Mouse (Mus musculus): ENCODE data around the gene Sbp. TPM values are rescaled to one million over a fixed set of nuclear protein-coding genes. Genes with fewer than 3 reads are reported as not detected.

Gene Sbp
- total and polyA plus RNA-seq, 3 experiments: not detected

GRCm38 (mm10) chr17:23984989-23985388 is 43.5 kb downstream of the Sbp start:
- H3K4me1 ChIP-seq (ENCODE audit: control insufficient read depth in 1 of 2, insufficient read depth in 2 of 2): peaks cover 12 to 35% of the 10 kb centered on the region in 2 experiments
- H3K9me3 ChIP-seq (replicated peaks; ENCODE audit: low read length): no peaks in the 10 kb centered on the region
- no peak overlapping the region for H3K4me3 ChIP-seq (replicated peaks in 1 of 3; ENCODE audit: low read depth in 2 of 3, low read length in 2 of 3, poor library complexity in 1 of 3)
- H3K79me2 ChIP-seq (replicated peaks; ENCODE audit: control insufficient read depth, extremely low read depth, insufficient read depth, poor library complexity, severe bottlenecking): no peaks in the 10 kb centered on the region
- TF ChIP-seq SMC3 (IDR thresholded peaks at IDR 0.05; ENCODE audit: low read depth, low read length): no peak
- no peak overlapping the region for H3K9ac ChIP-seq (ENCODE audit: insufficient read depth, low read depth)
- no peak for DNase-seq (ENCODE audit: extremely low read depth)
- no peak overlapping the region for H3K27ac ChIP-seq (ENCODE audit: insufficient read depth, low read depth)
- no peaks in the 10 kb centered on the region for H3K36me3 ChIP-seq (replicated peaks in 1 of 2; ENCODE audit: control insufficient read depth in 1 of 2, insufficient read depth in 1 of 2, low read length in 1 of 2)
- in situ Hi-C loops (cut with MboI; ENCODE audit: low pct_ligation_motif_present, low pct_unique_long_range_greater_than_20kb, low sequenced_read_pairs) (no loop called here), dilution Hi-C loops (cut with MboI; ENCODE audit: extremely low pct_ligation_motif_present, extremely low pct_unique_long_range_greater_than_20kb, low sequenced_read_pairs) (no loop called here)
- H3K4me2 ChIP-seq (ENCODE audit: insufficient read depth, low read depth, poor library complexity, severe bottlenecking): no peak overlapping the region
- peaks cover 36% of the 10 kb centered on the region for H3K27me3 ChIP-seq (replicated peaks)

- Histone ChIP-seq H3K9me3 (replicated peaks; ENCODE audit: low read length) (no peaks in the 10 kb centered on the region), H3K4me1 (ENCODE audit: control insufficient read depth in 1 of 2, insufficient read depth in 2 of 2) (peaks cover 4 to 9% of the 10 kb centered on the region in 2 experiments; a peak in 3 of 4 replicates), H3K4me3 (replicated peaks in 1 of 3; ENCODE audit: low read depth in 2 of 3, low read length in 2 of 3, poor library complexity in 1 of 3) (no peak overlapping the region), H3K27ac (ENCODE audit: insufficient read depth, low read depth) (no peak overlapping the region), H3K27me3 (replicated peaks) (peaks cover 56% of the 10 kb centered on the region), H3K9ac (ENCODE audit: insufficient read depth, low read depth) (no peak overlapping the region), H3K4me2 (ENCODE audit: insufficient read depth, low read depth, poor library complexity, severe bottlenecking) (no peak overlapping the region), H3K36me3 (replicated peaks in 1 of 2; ENCODE audit: control insufficient read depth in 1 of 2, insufficient read depth in 1 of 2, low read length in 1 of 2) (no peaks in the 10 kb centered on the region), H3K79me2 (replicated peaks; ENCODE audit: control insufficient read depth, extremely low read depth, insufficient read depth, poor library complexity, severe bottlenecking) (no peaks in the 10 kb centered on the region)
- DNase-seq (ENCODE audit: extremely low read depth): no peak
- in situ Hi-C loops (cut with MboI; ENCODE audit: low pct_ligation_motif_present, low pct_unique_long_range_greater_than_20kb, low sequenced_read_pairs) (no loop called here), dilution Hi-C loops (cut with MboI; ENCODE audit: extremely low pct_ligation_motif_present, extremely low pct_unique_long_range_greater_than_20kb, low sequenced_read_pairs) (no loop called here)
- TF ChIP-seq IRF4 (IDR thresholded peaks at IDR 0.05; ENCODE audit: low read depth, low read length) (no peak), ETS1 (conservative IDR thresholded peaks at IDR 0.05; ENCODE audit: low read depth, low read length) (no peak), ZC3H11A (IDR thresholded peaks at IDR 0.05; ENCODE audit: low read depth, low read length) (no peak), ZMIZ1 (IDR thresholded peaks at IDR 0.05; ENCODE audit: low read depth, low read length) (no peak), GABPA (IDR thresholded peaks at IDR 0.05; ENCODE audit: insufficient replicate concordance, low read depth, low read length) (no peak), POLR2A (IDR thresholded peaks at IDR 0.05; ENCODE audit: low read depth, low read length) (no peak), MXI1 (IDR thresholded peaks at IDR 0.05; ENCODE audit: low read depth, low read length) (no peak), CTCF (conservative IDR thresholded peaks at IDR 0.05 in 1 of 2, IDR thresholded peaks at IDR 0.05 in 1 of 2; ENCODE audit: low read depth in 2 of 2, low read length in 2 of 2) (no peak), TBP (conservative IDR thresholded peaks at IDR 0.05; ENCODE audit: low read depth, low read length) (no peak), KAT2A (IDR thresholded peaks at IDR 0.05; ENCODE audit: insufficient replicate concordance, low read length) (no peak), E2F4 (IDR thresholded peaks at IDR 0.05; ENCODE audit: insufficient replicate concordance, low read depth, low read length) (no peak), MYC (IDR thresholded peaks at IDR 0.05; ENCODE audit: low read depth, low read length) (no peak), UBTF (IDR thresholded peaks at IDR 0.05; ENCODE audit: low read depth, low read length) (no peak), MAFK (IDR thresholded peaks at IDR 0.05; ENCODE audit: insufficient replicate concordance, low read length) (no peak)
Observed at GRCm38 (mm10) chr17:23989802-23990201, 48.3 kb downstream of the Sbp start.

Data from CH12.LX (cell line).